In genomic region chr19:9122390-9122789, GRCm38 (mm10) we compare ENCODE assay signal across 28 mouse cellular contexts. TPM values are rescaled to one million over a fixed set of nuclear protein-coding genes. Genes with fewer than 3 reads are reported as not detected.
"Had no signal": no experiment of that assay in that cellular context is flagged by ENCODE, and none has a peak within 500 bp of the region (broad histone marks: within the 10 kb centered on the region; RNA-seq: fewer than 3 reads in every experiment).

No protein-coding gene starts in this region.

- DNase-seq: kidney, adult 18-20 months; kidney, adult 9 months; kidney, postnatal 25 days; layer of hippocampus, adult 9-11 months; lung, embryonic 14.5 days; retina, postnatal 1 day; right cerebral cortex, postnatal 25 days; thymus, postnatal 25 days had no signal

- ATAC-seq: intestine, embryonic 15.5 days; liver, postnatal 0 days; lung, postnatal 0 days; midbrain, embryonic 15.5 days had no signal

- H3K36me3 ChIP-seq: intestine, embryonic 15.5 days; limb, embryonic 15.5 days; midbrain, embryonic 12.5 days; midbrain, embryonic 15.5 days; stomach, embryonic 15.5 days had no signal

- H3K9ac ChIP-seq: intestine, embryonic 15.5 days; limb, embryonic 12.5 days; limb, embryonic 15.5 days; liver, embryonic 14.5 days; liver, postnatal 0 days; lung, embryonic 14.5 days; midbrain, embryonic 12.5 days; midbrain, embryonic 15.5 days; neural tube, embryonic 13.5 days; stomach, embryonic 15.5 days had no signal

- H3K4me3 ChIP-seq: intestine, embryonic 15.5 days; layer of hippocampus, adult 2 months; limb, embryonic 12.5 days; limb, embryonic 15.5 days; megakaryocyte, embryonic 14.5 days; midbrain, embryonic 12.5 days; midbrain, embryonic 15.5 days; myocyte; neural tube, embryonic 13.5 days; stomach, embryonic 15.5 days had no signal

- H3K4me1 ChIP-seq: intestine, embryonic 15.5 days; limb, embryonic 12.5 days; limb, embryonic 15.5 days; midbrain, embryonic 12.5 days; midbrain, embryonic 15.5 days; neural tube, embryonic 13.5 days; stomach, embryonic 15.5 days had no signal

- H3K27ac ChIP-seq: intestine, embryonic 15.5 days; kidney, postnatal 0 days; layer of hippocampus, adult 2 months; limb, embryonic 12.5 days; limb, embryonic 15.5 days; liver, embryonic 14.5 days; macrophage; midbrain, embryonic 12.5 days; midbrain, embryonic 15.5 days; neural tube, embryonic 13.5 days; stomach, embryonic 15.5 days had no signal

- H3K9me3 ChIP-seq: intestine, embryonic 15.5 days; limb, embryonic 12.5 days; limb, embryonic 15.5 days; megakaryocyte, embryonic 14.5 days; midbrain, embryonic 12.5 days; midbrain, embryonic 15.5 days; neural tube, embryonic 13.5 days; stomach, embryonic 15.5 days had no signal

- H3K4me2 ChIP-seq: intestine, embryonic 15.5 days; limb, embryonic 12.5 days; limb, embryonic 15.5 days; liver, embryonic 11.5 days; lung, embryonic 14.5 days; midbrain, embryonic 12.5 days; midbrain, embryonic 15.5 days; neural tube, embryonic 13.5 days; stomach, embryonic 15.5 days had no signal

- H3K27me3 ChIP-seq: intestine, embryonic 15.5 days; limb, embryonic 12.5 days; limb, embryonic 15.5 days; megakaryocyte, embryonic 14.5 days; midbrain, embryonic 12.5 days; midbrain, embryonic 15.5 days; neural tube, embryonic 13.5 days; stomach, embryonic 15.5 days had no signal

RNA-seq across cellular contexts. Expression of gene Scgb1a1, which starts 34.6 kb away (rescaled TPM):
- total RNA-seq: layer of hippocampus, adult 2 months; layer of hippocampus, postnatal 25 days; left cerebral cortex, adult 18-20 months; left cerebral cortex, postnatal 25 days; neutrophil, adult 5-6 weeks had no signal
- polyA plus RNA-seq: intestine, embryonic 15.5 days; kidney, postnatal 0 days; limb, embryonic 12.5 days; liver, embryonic 11.5 days; liver, embryonic 14.5 days; lung, embryonic 14.5 days; macrophage; midbrain, embryonic 12.5 days; midbrain, embryonic 15.5 days; myocyte; neural tube, embryonic 13.5 days; stomach, embryonic 15.5 days had no signal
